Mouse (Mus musculus) cortical plate, adult 2 months (tissue): ENCODE results near the gene Rnf181.

Source experiments
- CTCF ChIP-seq: fragments of 200-500 bp; IDR thresholded peaks from 2 replicates; pipeline ENCODE4 v1.5.1; 2011; ENCODE audit warnings: mild to moderate bottlenecking, control low read depth, low read length; ENCODE audit not compliant: insufficient read depth; ENCODE audit errors: extremely low read depth
- POLR2A ChIP-seq: fragments of 200-500 bp; IDR thresholded peaks from 2 replicates; pipeline ENCODE4 v1.6.1; 2011; ENCODE audit warnings: mild to moderate bottlenecking, low read length, control low read depth; ENCODE audit not compliant: insufficient read depth; ENCODE audit errors: extremely low read depth

GRCm38 (mm10) chr6:72357164-72358079, 9.3 kb downstream of the Rnf181 start:
- TF ChIP-seq CTCF: no peak
- TF ChIP-seq POLR2A: no peak
